Mouse (Mus musculus) MEL (cell line): ENCODE data around the gene Trim14. TPM values are rescaled to one million over a fixed set of nuclear protein-coding genes. Genes with fewer than 3 reads are reported as not detected.

Experiments
- DNase-seq: peaks from one replicate; pipeline ENCODE4 v3.0.0; 2011; ENCODE audit warnings: low read depth, low spot score
- H3K27ac ChIP-seq: 2 replicates; pipeline ENCODE4 v1.5.1; 2012; ENCODE audit warnings: low read depth, mild to moderate bottlenecking, control low read depth, low read length, moderate library complexity; ENCODE audit not compliant: control insufficient read depth
- H3K27me3 ChIP-seq, 2 experiments: fragments of 150-350 bp in 1 of 2; sonication (generic) in 1 of 2; 2 replicates each; pipeline ENCODE4 v1.6.1; 2012; ENCODE audit warnings: low read length in 2 of 2, mild to moderate bottlenecking in 2 of 2, improper control_type of control experiment in 1 of 2, moderate library complexity in 1 of 2; ENCODE audit not compliant: insufficient read depth in 2 of 2, control insufficient read depth in 1 of 2
- H3K36me3 ChIP-seq, 2 experiments: 2 replicates each; pipeline ENCODE4 v1.6.1; 2012 to 2014; ENCODE audit warnings: low read length in 2 of 2, improper control_type of control experiment in 1 of 2, inconsistent platforms in 1 of 2, mild to moderate bottlenecking in 1 of 2; ENCODE audit not compliant: insufficient read depth in 2 of 2, control insufficient read depth in 1 of 2
- H3K4me1 ChIP-seq, 2 experiments: fragments of 150-350 bp in 1 of 2; sonication (generic) in 1 of 2; 2 replicates each; pipeline ENCODE4 v1.6.1; 2012; ENCODE audit warnings: low read length in 2 of 2, improper control_type of control experiment in 1 of 2, mild to moderate bottlenecking in 1 of 2; ENCODE audit not compliant: insufficient read depth in 2 of 2, control insufficient read depth in 1 of 2
- H3K4me3 ChIP-seq, 2 experiments: fragments of 150-350 bp in 1 of 2; sonication (generic) in 1 of 2; 2 replicates each; pipeline ENCODE4 v1.5.1; 2012; ENCODE audit warnings: low read depth in 2 of 2, low read length in 2 of 2, mild to moderate bottlenecking in 2 of 2, moderate library complexity in 2 of 2, control low read depth in 1 of 2, improper control_type of control experiment in 1 of 2; ENCODE audit not compliant: control insufficient read depth in 1 of 2, insufficient read depth in 1 of 2
- H3K79me2 ChIP-seq: 2 replicates; pipeline ENCODE4 v1.6.1; 2012; ENCODE audit warnings: mild to moderate bottlenecking, low read length, moderate library complexity; ENCODE audit not compliant: control insufficient read depth, poor library complexity, insufficient read depth
- H3K9ac ChIP-seq: 2 replicates; pipeline ENCODE4 v1.6.1; 2012; ENCODE audit warnings: low read depth, mild to moderate bottlenecking, control low read depth, low read length, moderate library complexity; ENCODE audit not compliant: control insufficient read depth, poor library complexity, severe bottlenecking
- H3K9me3 ChIP-seq: fragments of 150-350 bp; sonication (generic); replicated peaks from 2 replicates; pipeline ENCODE4 v1.6.1; 2012; ENCODE audit warnings: mild to moderate bottlenecking, low read length, improper control_type of control experiment, moderate library complexity; ENCODE audit not compliant: insufficient read depth
- CTCF ChIP-seq, 3 experiments: IDR thresholded peaks in 2 of 3; conservative IDR thresholded peaks in 1 of 3; 2 replicates each; pipeline ENCODE4 v1.5.1; 2011 to 2012; ENCODE audit warnings: low read length in 3 of 3, low read depth in 2 of 3, mild to moderate bottlenecking in 2 of 3, improper control_type of control experiment in 1 of 3, inconsistent platforms in 1 of 3, mixed read lengths in 1 of 3, moderate library complexity in 1 of 3; ENCODE audit not compliant: control insufficient read depth in 1 of 3, insufficient read depth in 1 of 3, poor library complexity in 1 of 3, severe bottlenecking in 1 of 3
- ELF1 ChIP-seq: IDR thresholded peaks from 2 replicates; pipeline ENCODE4 v1.6.1; 2014; ENCODE audit warnings: low read depth, mild to moderate bottlenecking, inconsistent platforms, low read length, improper control_type of control experiment, moderate library complexity
- EP300 ChIP-seq, 2 experiments: IDR thresholded peaks; 2 replicates each; pipeline ENCODE4 v1.6.1; 2011; ENCODE audit warnings: improper control_type of control experiment in 2 of 2, low read length in 2 of 2, low read depth in 1 of 2, mild to moderate bottlenecking in 1 of 2
- GABPA ChIP-seq: IDR thresholded peaks from 2 replicates; pipeline ENCODE4 v1.6.1; 2012; ENCODE audit warnings: low read depth, mild to moderate bottlenecking, inconsistent platforms, low read length, improper control_type of control experiment, moderate library complexity
- HCFC1 ChIP-seq: IDR thresholded peaks from 2 replicates; pipeline ENCODE4 v1.6.1; 2012; ENCODE audit warnings: low read depth, mild to moderate bottlenecking, inconsistent platforms, low read length, improper control_type of control experiment, moderate library complexity
- JUND ChIP-seq: IDR thresholded peaks from 2 replicates; pipeline ENCODE4 v1.6.1; 2011; ENCODE audit warnings: low read depth, mild to moderate bottlenecking, improper control_type of control experiment, low read length
- MAFK ChIP-seq: IDR thresholded peaks from 2 replicates; pipeline ENCODE4 v1.6.1; 2011; ENCODE audit warnings: low read depth, mild to moderate bottlenecking, low read length, improper control_type of control experiment, borderline replicate concordance
- MAZ ChIP-seq: IDR thresholded peaks from 2 replicates; pipeline ENCODE4 v1.6.1; 2012; ENCODE audit warnings: low read depth, mild to moderate bottlenecking, inconsistent platforms, low read length, improper control_type of control experiment
- MEF2A ChIP-seq: IDR thresholded peaks from 2 replicates; pipeline ENCODE4 v1.6.1; 2014; ENCODE audit warnings: low read depth, mild to moderate bottlenecking, inconsistent platforms, low read length, improper control_type of control experiment; ENCODE audit not compliant: poor library complexity, insufficient replicate concordance, severe bottlenecking; ENCODE audit errors: extremely low read depth
- NELFE ChIP-seq: IDR thresholded peaks from 2 replicates; pipeline ENCODE4 v1.6.1; 2011; ENCODE audit warnings: low read depth, low read length, improper control_type of control experiment
- RAD21 ChIP-seq: IDR thresholded peaks from 2 replicates; pipeline ENCODE4 v1.6.1; 2011; ENCODE audit warnings: mild to moderate bottlenecking, low read depth, low read length, improper control_type of control experiment
- SIN3A ChIP-seq: IDR thresholded peaks from 2 replicates; pipeline ENCODE4 v1.6.1; 2012; ENCODE audit warnings: low read length, improper control_type of control experiment, inconsistent platforms
- SMC3 ChIP-seq: IDR thresholded peaks from 2 replicates; pipeline ENCODE4 v1.6.1; 2011; ENCODE audit warnings: low read depth, low read length, improper control_type of control experiment
- TAL1 ChIP-seq: IDR thresholded peaks from 2 replicates; pipeline ENCODE4 v1.6.1; 2012; ENCODE audit warnings: mild to moderate bottlenecking, inconsistent platforms, low read length, moderate library complexity, mixed read lengths
- TBP ChIP-seq: IDR thresholded peaks from 2 replicates; pipeline ENCODE4 v1.8.0; 2011; ENCODE audit warnings: low read depth, low read length, improper control_type of control experiment
- TCF12 ChIP-seq: IDR thresholded peaks from 2 replicates; pipeline ENCODE4 v1.6.1; 2014; ENCODE audit warnings: low read depth, mild to moderate bottlenecking, inconsistent platforms, low read length, improper control_type of control experiment, moderate library complexity
- ZNF384 ChIP-seq: IDR thresholded peaks from 2 replicates; pipeline ENCODE4 v1.6.1; 2012; ENCODE audit warnings: low read depth, mild to moderate bottlenecking, inconsistent platforms, low read length, improper control_type of control experiment
- polyA plus RNA-seq, 2 experiments: library from polyadenylated mRNA; stranded (reverse) in 1 of 2; unstranded in 1 of 2; fragments of >175 nt in 1 of 2; fragments of >200 nt in 1 of 2; gene quantifications; 2 replicates each; pipeline versions ENCODE4 v1.2.1 to v1.2.4; 2012; ENCODE audit warnings: low replicate concordance in 2 of 2, low read depth in 1 of 2; ENCODE audit not compliant: insufficient read length in 2 of 2, insufficient read depth in 1 of 2, missing spikeins in 1 of 2
- total RNA-seq: library from RNA; depleted of rRNA; stranded (reverse); fragments of 300-350 nt; gene quantifications from 2 replicates; pipeline ENCODE4 v1.2.3, GENCODE M21; 2012

The Trim14 gene
- total and polyA plus RNA-seq, 3 experiments = 1.1 to 5.1 TPM; not detected in 1

GRCm38 (mm10) chr4:46498976-46499375 is 37.0 kb downstream of the Trim14 start (continued):
- TF ChIP-seq MEF2A (no peak), TAL1 (no peak), GABPA (no peak), NELFE (no peak), RAD21 (peak; percentile 35), TCF12 (no peak), SMC3 (peak; percentile 64)

- Histone ChIP-seq H3K9ac (no peak overlapping the region), H3K27ac (no peak overlapping the region), H3K9me3 (no peaks in the 10 kb centered on the region), H3K4me1 (peaks cover under 1% of the 10 kb centered on the region in 2 experiments; a peak in 3 of 4 replicates), H3K4me3 (no peak overlapping the region), H3K36me3 (peaks cover 2 to 11% of the 10 kb centered on the region in 2 experiments), H3K79me2 (no peaks in the 10 kb centered on the region), H3K27me3 (no peaks in the 10 kb centered on the region)
- no peak for DNase-seq
- TF ChIP-seq ELF1 (no peak), SIN3A (0 out of 2 replicates have a peak, but pooled peaks have one; percentile 2), MAFK (no peak)
These were observed 37.4 kb downstream of the Trim14 start for GRCm38 (mm10) chr4:46498511-46498910.

- Histone ChIP-seq H3K9ac (no peak overlapping the region), H3K27me3 (no peaks in the 10 kb centered on the region), H3K27ac (no peak overlapping the region), H3K9me3 (no peaks in the 10 kb centered on the region), H3K79me2 (no peaks in the 10 kb centered on the region), H3K36me3 (peaks cover 0 to 12% of the 10 kb centered on the region in 2 experiments; a peak in 2 of 4 replicates), H3K4me1 (no peaks in the 10 kb centered on the region), H3K4me3 (no peak overlapping the region)
- peak; percentile 83 for DNase-seq
- TF ChIP-seq JUND (no peak), CTCF (IDR thresholded peaks at IDR 0.05 in 2 of 3, conservative IDR thresholded peaks at IDR 0.05 in 1 of 3; ENCODE audit: control insufficient read depth in 1 of 3, insufficient read depth in 1 of 3, low read depth in 2 of 3, low read length in 3 of 3, poor library complexity in 1 of 3, severe bottlenecking in 1 of 3) (peak; percentile 75 to 100 (median 96)), SMC3 (peak; percentile 73), ZNF384 (peak; percentile 82), RAD21 (peak; percentile 59), TAL1 (no peak), NELFE (no peak), EP300 (IDR thresholded peaks at IDR 0.05; ENCODE audit: low read depth in 1 of 2, low read length in 2 of 2) (no peak), TBP (0 out of 2 replicates have a peak, but pooled peaks have one; percentile 44), MAZ (no peak), HCFC1 (peak; percentile 60; the same call in 1 of the 2 replicates)
These were observed 38.6 kb downstream of the Trim14 start for GRCm38 (mm10) chr4:46497286-46497892.
